Mouse (Mus musculus) cerebellum, postnatal 25 days (tissue): ENCODE measurements at regions not wholly inside any gene's neighbourhood (a gene's known extent, or its start where the extent isn't known, plus 50 kb on each side); places are given as distances from the start of the nearest gene placed in this dataset.

ENCODE experiments used
- DNase-seq, 2 experiments: peaks; one replicate each; pipeline ENCODE4 v3.0.0; 2021; ENCODE audit warnings: mixed read lengths in 2 of 2

DNA sequence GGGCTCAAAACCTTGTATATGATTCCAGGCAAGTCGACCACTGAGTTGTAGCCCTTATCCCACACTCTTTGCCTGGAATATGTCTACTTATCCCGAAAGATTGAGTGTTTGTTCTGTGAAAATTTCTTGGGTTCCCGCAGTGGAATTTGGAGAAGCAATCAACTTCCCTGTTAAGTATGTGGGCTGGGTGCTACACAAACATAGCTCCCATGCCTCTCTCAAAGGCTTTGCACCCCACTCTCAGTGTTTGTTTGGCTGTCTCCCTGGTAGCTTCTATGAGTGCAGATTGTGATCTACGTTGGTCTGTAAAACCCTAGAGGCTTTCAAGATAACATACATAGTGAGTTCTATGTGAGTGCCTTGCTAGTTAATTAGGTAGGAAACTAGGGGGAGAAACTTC, 1184.2 kb downstream of the 4930447A16Rik start:
- no peak for DNase-seq
